Mouse (Mus musculus): ENCODE data around the gene Vars. TPM values are rescaled to one million over a fixed set of nuclear protein-coding genes. Genes with fewer than 3 reads are reported as not detected.

Gene Vars
- polyA plus RNA-seq, 1 experiment from 2014 or later: 197 TPM

DNA sequence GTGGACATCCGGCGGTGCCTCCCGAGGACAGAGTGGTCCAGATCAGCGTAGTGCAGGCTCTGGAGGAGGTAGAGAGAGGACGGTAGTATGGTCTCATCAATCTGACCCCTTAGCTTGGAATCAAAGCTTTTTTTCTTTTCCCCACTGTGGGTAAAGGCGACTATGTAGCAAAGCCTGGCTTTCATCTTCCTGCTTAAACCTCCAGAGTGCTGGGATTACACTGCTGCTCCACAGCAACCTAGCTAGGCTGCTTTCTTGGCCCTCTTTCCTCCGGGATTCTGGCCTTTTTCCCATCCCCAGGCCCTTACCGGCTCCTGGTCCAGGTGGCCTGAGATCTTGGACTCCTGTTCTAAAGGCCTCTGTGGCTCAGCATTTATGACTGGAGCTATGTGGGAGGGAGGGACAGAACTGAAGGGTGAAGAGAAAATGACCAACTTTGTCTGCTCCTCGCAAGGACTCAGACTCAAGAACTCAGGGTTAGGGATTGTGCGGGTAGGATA, 63.6 kb downstream of the Vars start:
- no peak for DNase-seq (ENCODE audit: low spot score)
- H3K4me3 ChIP-seq: peak overlapping the region; percentile 58
- WGBS: 31% methylated on average over 10 of the region's 10 CpGs

DNA sequence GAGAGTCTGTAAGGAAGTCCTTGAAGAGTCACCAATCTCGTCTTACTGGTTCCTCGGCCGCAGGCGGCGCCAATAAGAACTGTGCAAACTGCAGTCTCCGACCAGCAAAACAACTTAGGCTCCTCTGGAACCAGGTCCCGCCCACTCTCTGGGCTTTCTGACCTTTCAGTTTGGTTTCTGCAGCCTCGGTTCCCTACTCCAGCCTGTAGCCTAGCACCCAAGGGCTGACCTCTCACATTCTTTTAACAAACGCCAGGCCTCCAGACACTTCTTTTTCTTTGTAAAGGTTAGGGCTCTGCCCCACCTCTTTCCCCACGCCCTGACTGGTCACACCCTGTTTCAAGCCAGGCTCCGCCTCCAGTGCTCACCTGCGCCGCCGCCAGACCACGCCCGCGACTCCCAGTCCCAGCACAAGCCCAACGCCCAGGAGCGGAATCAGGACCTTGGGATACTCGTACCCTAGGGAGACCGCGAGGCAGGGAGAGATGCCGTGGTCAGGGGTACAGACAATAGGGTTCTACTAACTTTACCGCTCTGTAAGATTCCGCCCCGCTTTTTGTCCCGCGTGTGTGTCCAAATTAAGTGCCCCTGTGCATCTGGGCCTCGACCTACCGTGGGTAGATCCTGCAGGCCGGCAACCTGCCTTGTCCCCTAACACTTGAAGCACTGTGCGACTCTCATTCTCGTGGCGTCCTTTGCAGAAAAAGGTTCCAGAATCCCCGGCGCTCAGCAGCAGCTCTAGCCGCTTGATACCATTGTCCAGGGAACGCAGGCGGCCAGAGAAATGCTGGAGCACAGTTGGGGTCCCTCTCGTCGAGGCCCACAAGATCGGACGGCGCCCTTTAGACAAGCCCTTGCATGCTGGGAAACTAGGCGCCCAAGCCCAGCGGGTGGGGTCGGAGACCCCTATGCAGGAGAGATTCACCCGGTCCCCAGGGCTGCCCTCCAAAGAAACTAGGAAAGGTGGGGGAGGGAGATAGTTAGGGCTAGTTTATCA, 64.5 kb downstream of the Vars start, which contains the start of gene Ly6g6c:
Gene Ly6g6c (plus strand): TSS at position 438 of the 997 bp plus-strand sequence.
- Histone ChIP-seq H3K9me3 (no peaks in the 10 kb centered on the region), H3K4me3 (peak within 1 kb of the TSS; percentile 58), H3K36me3 (replicated peaks) (peaks cover 34% of the 10 kb centered on the region), H3K27ac (replicated peaks) (peak within 1 kb of the TSS; percentile 70), H3K27me3 (replicated peaks; ENCODE audit: low read depth, poor library complexity, severe bottlenecking) (peaks cover 65% of the 10 kb centered on the region), H3K4me1 (peaks cover 39% of the 10 kb centered on the region)
- DNase-seq (ENCODE audit: low spot score): peak; percentile 78
- WGBS: 1% methylated on average over 48 of the region's 48 CpGs

More for the DNA sequence above, 63.6 kb downstream of the Vars start:
- Histone ChIP-seq H3K27me3 (replicated peaks; ENCODE audit: low read depth, poor library complexity, severe bottlenecking) (peaks cover 65% of the 10 kb centered on the region), H3K9me3 (no peaks in the 10 kb centered on the region), H3K27ac (replicated peaks) (peak overlapping the region; percentile 70; the same call in 1 of the 2 replicates), H3K36me3 (replicated peaks) (peaks cover 37% of the 10 kb centered on the region), H3K4me1 (peaks cover 47% of the 10 kb centered on the region)

Other genes starting within 250 kb of the Vars start
- not detected in 2 replicates for gene Cyp21a1, start 196.4 kb upstream of the Vars start, polyA plus RNA-seq (2016; fragmentation: Nextera tagmentation; extraction: Ambion mirVana)
- 24.6 and 26.4 TPM in 2 replicates for gene Stk19, start 164.0 kb upstream of the Vars start, polyA plus RNA-seq (2016; fragmentation: Nextera tagmentation; extraction: Ambion mirVana)
- 78.1 and 88.8 TPM in 2 replicates for gene Dxo, start 164.0 kb upstream of the Vars start, polyA plus RNA-seq (2016; fragmentation: Nextera tagmentation; extraction: Ambion mirVana)
- gene Skiv2l, start 150.8 kb upstream of the Vars start, polyA plus RNA-seq (2016; fragmentation: Nextera tagmentation; extraction: Ambion mirVana): 57.1 and 57.3 TPM in 2 replicates
- gene Nelfe, start 150.6 kb upstream of the Vars start, polyA plus RNA-seq (2016; fragmentation: Nextera tagmentation; extraction: Ambion mirVana): 129 and 144 TPM in 2 replicates
- gene Cfb, start 138.5 kb upstream of the Vars start, polyA plus RNA-seq (2016; fragmentation: Nextera tagmentation; extraction: Ambion mirVana): 2.1 and 2.6 TPM in 2 replicates
- 4.8 and 6.2 TPM in 2 replicates for gene Zbtb12, start 121.5 kb upstream of the Vars start, polyA plus RNA-seq (2016; fragmentation: Nextera tagmentation; extraction: Ambion mirVana)
- not detected in 2 replicates for gene Gm20547, start 118.9 kb upstream of the Vars start, polyA plus RNA-seq (2016; fragmentation: Nextera tagmentation; extraction: Ambion mirVana)
- gene C2, start 102.7 kb upstream of the Vars start, polyA plus RNA-seq (2016; fragmentation: Nextera tagmentation; extraction: Ambion mirVana): 0.55 and 1.6 TPM in 2 replicates
- 96.5 and 103 TPM in 2 replicates for gene Ehmt2, start 102.5 kb upstream of the Vars start, polyA plus RNA-seq (2016; fragmentation: Nextera tagmentation; extraction: Ambion mirVana)
- 0.21 and 0.44 TPM in 2 replicates for gene Slc44a4, start 86.5 kb upstream of the Vars start, polyA plus RNA-seq (2016; fragmentation: Nextera tagmentation; extraction: Ambion mirVana)
- 14.0 and 19.3 TPM in 2 replicates for gene Neu1, start 69.7 kb upstream of the Vars start, polyA plus RNA-seq (2016; fragmentation: Nextera tagmentation; extraction: Ambion mirVana)
- gene Hspa1b, start 41.7 kb upstream of the Vars start, polyA plus RNA-seq (2016; fragmentation: Nextera tagmentation; extraction: Ambion mirVana): 0.13 and 0.15 TPM in 2 replicates
- gene Gm20481, start 31.1 kb upstream of the Vars start, polyA plus RNA-seq (2016; fragmentation: Nextera tagmentation; extraction: Ambion mirVana): not detected in 2 replicates
- gene Hspa1a, start 28.8 kb upstream of the Vars start, polyA plus RNA-seq (2016; fragmentation: Nextera tagmentation; extraction: Ambion mirVana): 1.3 and 1.9 TPM in 2 replicates
- 1.1 TPM in 2 replicates for gene Hspa1l, start 28.3 kb upstream of the Vars start, polyA plus RNA-seq (2016; fragmentation: Nextera tagmentation; extraction: Ambion mirVana)
- 339 and 361 TPM in 2 replicates for gene Lsm2, start 19.1 kb upstream of the Vars start, polyA plus RNA-seq (2016; fragmentation: Nextera tagmentation; extraction: Ambion mirVana)
- gene Vwa7, start 15.6 kb downstream of the Vars start, polyA plus RNA-seq (2016; fragmentation: Nextera tagmentation; extraction: Ambion mirVana): 0.18 and 0.21 TPM in 2 replicates
- 4.2 and 5.6 TPM in 2 replicates for gene Sapcd1, start 27.0 kb downstream of the Vars start, polyA plus RNA-seq (2016; fragmentation: Nextera tagmentation; extraction: Ambion mirVana)
- gene Msh5, start 45.8 kb downstream of the Vars start, polyA plus RNA-seq (2016; fragmentation: Nextera tagmentation; extraction: Ambion mirVana): 3.9 and 4.4 TPM in 2 replicates
- gene Clic1, start 49.0 kb downstream of the Vars start, polyA plus RNA-seq (2016; fragmentation: Nextera tagmentation; extraction: Ambion mirVana): 190 and 191 TPM in 2 replicates
- gene Ddah2, start 58.0 kb downstream of the Vars start, polyA plus RNA-seq (2016; fragmentation: Nextera tagmentation; extraction: Ambion mirVana): 482 and 503 TPM in 2 replicates
- 0.31 and 0.35 TPM in 2 replicates for gene Ly6g6c, start 64.4 kb downstream of the Vars start, polyA plus RNA-seq (2016; fragmentation: Nextera tagmentation; extraction: Ambion mirVana)
- 0.52 and 0.93 TPM in 2 replicates for gene Mpig6b, start 65.2 kb downstream of the Vars start, polyA plus RNA-seq (2016; fragmentation: Nextera tagmentation; extraction: Ambion mirVana)
- 0.83 and 1.00 TPM in 2 replicates for gene Ly6g6e, start 75.9 kb downstream of the Vars start, polyA plus RNA-seq (2016; fragmentation: Nextera tagmentation; extraction: Ambion mirVana)
- gene Ly6g6d, start 77.1 kb downstream of the Vars start, polyA plus RNA-seq (2016; fragmentation: Nextera tagmentation; extraction: Ambion mirVana): 1.3 TPM in 1 of 2 replicates, not detected in the other
- 0.51 and 0.62 TPM in 2 replicates for gene Ly6g6f, start 84.6 kb downstream of the Vars start, polyA plus RNA-seq (2016; fragmentation: Nextera tagmentation; extraction: Ambion mirVana)
- gene Abhd16a, start 88.3 kb downstream of the Vars start, polyA plus RNA-seq (2016; fragmentation: Nextera tagmentation; extraction: Ambion mirVana): 59.4 and 60.0 TPM in 2 replicates
- gene Ly6g5c, start 107.3 kb downstream of the Vars start, polyA plus RNA-seq (2016; fragmentation: Nextera tagmentation; extraction: Ambion mirVana): not detected in 2 replicates
- 1.5 and 1.6 TPM in 2 replicates for gene Ly6g5b, start 114.4 kb downstream of the Vars start, polyA plus RNA-seq (2016; fragmentation: Nextera tagmentation; extraction: Ambion mirVana)
- gene Gpank1, start 120.5 kb downstream of the Vars start, polyA plus RNA-seq (2016; fragmentation: Nextera tagmentation; extraction: Ambion mirVana): 32.5 and 33.3 TPM in 2 replicates
- 283 and 288 TPM in 2 replicates for gene Csnk2b, start 121.1 kb downstream of the Vars start, polyA plus RNA-seq (2016; fragmentation: Nextera tagmentation; extraction: Ambion mirVana)
- gene D17H6S53E, start 125.4 kb downstream of the Vars start, polyA plus RNA-seq (2016; fragmentation: Nextera tagmentation; extraction: Ambion mirVana): 9.6 and 9.7 TPM in 2 replicates
- gene Apom, start 131.1 kb downstream of the Vars start, polyA plus RNA-seq (2016; fragmentation: Nextera tagmentation; extraction: Ambion mirVana): 0.40 and 0.69 TPM in 2 replicates
- gene Bag6, start 134.2 kb downstream of the Vars start, polyA plus RNA-seq (2016; fragmentation: Nextera tagmentation; extraction: Ambion mirVana): 73.8 and 77.8 TPM in 2 replicates
- gene Prrc2a, start 163.9 kb downstream of the Vars start, polyA plus RNA-seq (2016; fragmentation: Nextera tagmentation; extraction: Ambion mirVana): 203 and 205 TPM in 2 replicates
- gene Aif1, start 175.1 kb downstream of the Vars start, polyA plus RNA-seq (2016; fragmentation: Nextera tagmentation; extraction: Ambion mirVana): 2.9 and 3.9 TPM in 2 replicates
- gene Lst1, start 187.5 kb downstream of the Vars start, polyA plus RNA-seq (2016; fragmentation: Nextera tagmentation; extraction: Ambion mirVana): 2.6 and 6.9 TPM in 2 replicates
- 0.16 and 0.34 TPM in 2 replicates for gene Ltb, start 193.5 kb downstream of the Vars start, polyA plus RNA-seq (2016; fragmentation: Nextera tagmentation; extraction: Ambion mirVana)
- not detected in 2 replicates for gene Tnf, start 201.0 kb downstream of the Vars start, polyA plus RNA-seq (2016; fragmentation: Nextera tagmentation; extraction: Ambion mirVana)
- not detected in 2 replicates for gene Lta, start 204.4 kb downstream of the Vars start, polyA plus RNA-seq (2016; fragmentation: Nextera tagmentation; extraction: Ambion mirVana)
- 0.33 and 0.40 TPM in 2 replicates for gene Gm16181, start 219.8 kb downstream of the Vars start, polyA plus RNA-seq (2016; fragmentation: Nextera tagmentation; extraction: Ambion mirVana)
- gene Atp6v1g2, start 232.7 kb downstream of the Vars start, polyA plus RNA-seq (2016; fragmentation: Nextera tagmentation; extraction: Ambion mirVana): 5.2 and 5.6 TPM in 2 replicates
- 9.3 and 9.6 TPM in 2 replicates for gene Nfkbil1, start 234.8 kb downstream of the Vars start, polyA plus RNA-seq (2016; fragmentation: Nextera tagmentation; extraction: Ambion mirVana)
- 726 and 735 TPM in 2 replicates for gene Ddx39b, start 240.8 kb downstream of the Vars start, polyA plus RNA-seq (2016; fragmentation: Nextera tagmentation; extraction: Ambion mirVana)

All from embryonic facial prominence, embryonic 10.5 days (tissue).